Mouse (Mus musculus) embryo, embryonic 11.5 days (tissue): Measurements from ENCODE around the gene Top2b.

Source experiments
- DNase-seq: peaks from one replicate; pipeline ENCODE4 v3.0.0-alpha.2; 2012; ENCODE audit warnings: low read depth, low spot score

Gene Top2b

DNA sequence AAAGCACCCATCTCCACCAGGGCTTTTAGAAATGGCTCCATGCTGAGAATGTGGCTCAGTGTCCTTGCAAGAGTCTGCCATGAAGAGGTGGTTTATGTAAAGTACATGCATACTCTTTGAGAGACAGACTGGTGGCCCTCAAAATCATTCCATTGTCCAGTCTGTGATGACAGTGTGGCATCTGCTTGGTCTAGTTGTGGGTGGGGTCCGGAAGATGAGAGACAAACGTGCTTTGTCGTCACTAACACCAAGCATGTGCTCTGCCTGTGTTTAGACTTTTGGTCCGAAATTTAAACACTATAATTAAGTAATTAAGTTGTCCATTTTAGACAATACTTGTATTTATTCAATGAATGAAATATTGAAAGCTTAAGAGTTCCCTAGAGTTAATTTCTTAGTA is 49.2 kb downstream of the Top2b start:
- DNase-seq = no peak

DNA sequence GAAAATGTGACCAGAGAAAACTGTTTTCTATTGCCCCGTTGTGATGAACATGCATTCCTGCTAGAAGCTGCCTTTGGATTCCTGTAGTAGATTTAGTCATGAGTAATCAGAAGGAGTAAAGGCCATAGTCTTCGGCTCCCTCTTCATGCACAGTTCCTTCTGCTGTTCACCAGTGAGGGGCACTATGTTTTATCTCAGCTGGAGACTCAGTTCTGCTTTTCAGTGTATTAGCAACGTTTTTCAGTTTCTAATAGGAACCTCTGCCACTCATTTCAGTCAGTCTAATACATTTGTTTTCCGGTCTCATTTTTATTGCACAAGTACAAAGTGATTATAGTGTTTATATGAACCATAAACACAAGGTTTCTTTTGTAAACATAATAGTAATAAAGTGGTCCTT is 62.6 kb downstream of the Top2b start:
- DNase-seq = no peak

DNA sequence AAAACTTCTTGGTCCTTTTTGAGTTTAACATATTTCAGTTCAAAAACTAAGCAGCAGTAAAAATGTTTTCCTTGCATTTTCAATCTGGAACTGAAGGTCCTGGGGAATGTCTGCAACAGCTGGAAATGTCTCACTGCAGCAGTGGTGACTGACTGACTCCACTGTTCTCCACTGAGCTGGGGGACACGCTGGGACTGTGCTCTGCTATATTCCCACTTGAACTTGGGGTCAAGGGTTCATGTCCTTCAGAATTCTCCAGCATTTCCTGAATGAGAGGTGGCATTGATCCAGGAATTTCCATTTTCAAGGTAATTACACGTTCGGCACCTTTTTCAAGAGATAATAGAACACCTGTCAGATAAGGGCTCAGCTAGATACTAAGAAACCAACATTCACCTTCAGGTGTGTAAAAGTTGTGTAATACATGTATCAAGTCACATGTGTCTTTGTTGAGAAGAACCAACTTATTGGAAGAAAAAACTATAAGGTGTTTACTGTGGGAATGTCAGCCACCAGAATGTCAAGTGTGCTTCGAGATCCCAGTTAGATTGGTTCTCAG is 67.0 kb downstream of the Top2b start:
- DNase-seq = no peak

DNA sequence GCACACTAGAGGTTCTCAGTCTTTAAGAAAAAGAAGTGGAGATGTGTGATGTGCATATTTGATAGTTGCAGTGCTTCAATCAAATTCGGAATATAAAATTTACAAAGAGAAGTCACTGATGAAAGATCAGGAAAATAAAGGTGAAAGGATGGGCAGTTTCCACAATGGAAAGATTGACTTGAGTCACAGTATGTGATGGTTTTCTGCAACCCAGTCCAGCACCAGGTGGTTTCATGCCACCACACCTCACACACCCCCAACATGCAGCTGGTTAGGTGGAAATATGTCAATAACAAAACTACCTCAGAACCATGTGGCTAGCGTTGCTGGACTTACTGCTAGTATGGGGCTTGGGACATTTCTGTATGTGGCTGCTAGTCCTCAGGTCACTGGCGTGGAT is 67.6 kb downstream of the Top2b start:
- DNase-seq = no peak

DNA sequence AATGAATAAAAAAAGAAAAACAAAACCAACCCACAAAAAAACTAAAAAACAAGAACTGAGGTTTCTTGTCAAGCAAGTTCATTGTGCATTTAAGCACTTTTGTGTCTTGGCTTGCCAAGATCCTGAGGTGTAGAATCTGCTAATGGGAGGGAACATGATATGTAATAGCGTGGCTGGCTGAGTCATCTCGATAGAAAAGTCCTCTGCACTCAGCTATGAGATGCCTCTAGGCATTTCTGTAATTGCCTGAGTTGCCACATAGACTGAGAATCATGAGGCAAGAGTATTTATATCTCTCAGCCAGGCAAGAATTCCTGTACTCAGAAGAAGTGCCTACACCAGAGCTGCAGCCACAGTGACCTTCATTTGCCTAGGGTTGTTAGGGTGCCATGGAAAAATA is 68.2 kb downstream of the Top2b start:
- no peak for DNase-seq

DNA sequence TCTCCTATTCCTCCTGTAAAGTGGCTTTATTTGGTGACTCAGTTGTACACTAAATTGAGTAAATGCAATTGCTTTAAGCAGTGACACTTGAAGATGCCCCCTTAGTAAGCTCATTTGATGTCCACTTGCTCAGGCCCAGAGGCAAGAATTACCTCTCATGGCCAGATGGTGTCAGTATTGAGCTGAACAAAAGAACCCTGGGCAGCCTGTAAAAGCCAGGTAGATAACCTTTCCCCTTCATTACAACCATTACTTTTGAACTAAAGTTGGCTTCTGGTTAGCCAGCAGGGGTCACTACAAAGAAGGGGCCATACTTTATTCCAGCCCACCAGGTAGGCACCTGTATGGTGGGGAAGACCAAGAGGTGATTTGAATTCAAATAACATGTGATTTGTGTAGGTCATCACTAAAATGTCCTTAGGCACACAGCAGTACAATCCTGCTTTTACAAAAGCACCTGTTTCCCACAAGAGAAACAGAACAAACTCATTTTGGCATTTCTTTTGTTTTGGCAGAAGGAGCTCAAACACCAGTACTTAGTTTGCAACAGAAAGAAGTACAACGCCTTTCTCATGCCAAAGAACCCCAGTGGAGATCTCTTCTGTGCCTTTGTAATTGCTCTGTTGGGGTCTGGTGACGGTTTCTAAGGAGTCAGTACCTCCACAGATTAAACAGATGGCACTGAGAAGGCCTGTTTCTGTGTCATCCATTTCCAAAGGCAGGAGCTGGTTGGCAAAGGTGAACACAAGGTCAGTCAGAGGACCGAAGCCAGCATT is 69.6 kb downstream of the Top2b start:
- DNase-seq = peak; percentile 42

DNA sequence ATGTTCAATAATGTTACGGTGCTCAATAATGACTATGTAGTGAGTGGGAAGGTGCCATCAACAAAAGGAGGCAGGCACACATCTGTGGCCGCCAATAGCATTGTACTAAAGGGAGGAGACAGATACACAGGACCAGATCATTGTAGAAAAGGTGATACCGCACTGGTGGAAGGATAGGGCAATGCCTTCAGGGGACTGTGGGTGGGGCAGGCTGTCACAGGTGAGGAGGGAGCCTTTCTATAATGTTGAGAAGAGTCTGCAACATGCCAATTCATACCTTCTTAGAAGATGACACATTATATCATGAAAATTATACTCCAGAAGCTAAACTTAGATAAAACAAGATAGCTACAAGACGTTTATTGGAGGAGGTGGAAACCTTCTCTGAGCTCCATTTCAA is 72.4 kb downstream of the Top2b start:
- DNase-seq = no peak

DNA sequence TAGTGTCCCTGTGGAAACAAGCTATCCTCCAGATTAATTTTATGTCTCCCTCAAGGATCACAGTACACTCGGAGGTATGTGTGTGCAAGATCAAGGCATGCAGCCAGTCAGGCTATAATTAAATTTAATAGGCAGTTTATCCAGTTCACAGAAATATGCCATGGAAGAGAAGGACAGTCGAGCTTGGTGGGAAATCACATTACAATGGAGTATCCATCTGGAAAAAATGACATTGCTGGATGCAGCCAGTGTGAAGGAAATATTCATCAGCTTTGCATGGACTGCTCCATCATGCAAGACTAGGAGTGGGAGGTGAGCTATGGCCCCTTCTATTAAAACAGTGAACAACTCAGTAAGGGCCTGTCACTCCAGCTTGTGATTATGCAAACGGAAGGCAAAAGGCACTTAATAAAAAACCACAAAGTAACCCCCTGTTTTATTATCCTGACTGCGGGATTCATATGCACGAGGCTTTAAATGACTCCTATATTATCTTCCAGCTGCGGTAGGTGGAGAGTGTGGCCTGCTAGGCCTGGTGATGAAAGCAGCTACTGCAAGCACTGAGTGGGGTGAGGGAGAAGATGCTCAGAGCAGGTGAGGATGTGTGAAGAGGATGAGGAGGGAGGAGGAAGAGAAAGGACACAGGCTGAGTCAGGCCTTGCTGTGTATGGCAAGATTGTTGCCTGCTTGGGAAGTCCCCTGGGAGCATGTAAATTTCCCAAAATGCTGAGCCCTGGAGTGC is 74.6 kb downstream of the Top2b start:
- no peak for DNase-seq

DNA sequence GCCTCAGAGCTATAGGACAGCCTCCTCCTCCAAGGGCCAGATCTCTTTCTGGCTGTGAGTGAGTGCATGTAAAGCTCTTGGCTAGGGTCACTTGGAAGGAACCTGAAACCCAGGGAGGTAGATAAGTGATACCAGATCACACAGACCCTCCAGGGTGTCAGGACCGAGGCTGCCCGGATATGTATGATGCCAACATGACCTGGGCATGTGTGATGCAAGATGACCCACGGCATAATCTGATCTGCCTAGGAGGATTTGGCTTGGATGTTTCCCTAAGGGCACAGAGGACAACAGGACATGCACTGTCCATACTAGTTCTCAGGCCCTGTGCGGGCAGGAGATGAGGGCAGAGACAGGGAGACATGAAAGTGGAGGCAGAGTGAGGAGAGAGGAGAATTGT is 79.9 kb downstream of the Top2b start:
- no peak for DNase-seq

DNA sequence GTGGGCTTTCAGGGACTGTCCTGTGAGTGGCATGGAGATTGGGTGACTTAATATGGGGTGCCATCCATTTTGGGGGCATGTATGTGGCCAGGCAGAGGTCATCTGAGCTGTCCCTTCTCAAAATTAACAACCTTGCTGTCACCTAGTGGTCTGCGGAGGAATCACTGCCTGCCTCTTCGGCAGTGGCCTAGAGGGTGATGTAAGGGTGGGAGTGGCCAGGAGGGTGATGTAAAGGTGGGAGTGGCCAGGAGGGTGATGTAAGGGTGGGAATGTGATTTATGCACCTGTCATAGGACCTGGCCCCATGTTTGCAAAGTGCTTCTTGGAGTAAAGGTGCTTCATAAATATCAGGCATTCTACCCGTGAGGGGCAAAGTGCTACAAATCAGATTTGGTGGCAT is 82.6 kb downstream of the Top2b start:
- peak; percentile 24 for DNase-seq

DNA sequence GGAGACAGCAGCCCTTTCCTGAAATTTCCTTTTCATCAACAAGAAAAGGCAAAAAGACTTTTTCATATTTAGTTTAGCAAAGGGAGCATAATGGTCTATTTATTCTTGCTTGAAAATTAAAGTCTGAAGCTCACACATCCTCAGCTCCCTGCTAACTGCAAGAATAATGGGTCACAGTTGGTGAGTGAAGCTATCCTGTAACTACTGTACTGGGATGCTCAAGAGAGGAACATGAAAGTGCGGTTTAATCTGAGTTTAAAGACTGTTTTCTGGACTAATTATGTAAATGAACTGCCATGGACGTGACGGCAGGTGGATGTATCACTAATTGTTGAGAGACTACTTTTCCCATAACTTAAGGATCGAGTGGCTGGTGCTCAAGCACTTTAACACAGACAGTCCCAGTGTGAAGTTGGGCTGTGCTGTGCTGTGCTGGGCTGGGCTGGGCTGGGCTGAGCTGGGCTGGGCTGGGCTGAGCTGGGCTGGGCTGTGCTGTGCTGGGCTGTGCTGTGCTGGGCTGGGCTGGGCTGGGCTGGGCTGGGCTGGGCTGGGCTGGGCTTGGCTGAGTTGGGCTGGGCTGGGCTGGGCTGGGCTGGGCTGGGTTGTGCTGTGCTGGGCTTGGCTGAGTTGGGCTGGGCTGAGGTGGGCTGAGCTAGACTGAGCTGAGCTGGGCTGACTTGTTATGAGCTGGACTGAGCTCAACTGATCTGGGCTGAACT is 83.4 kb downstream of the Top2b start:
- no peak for DNase-seq

DNA sequence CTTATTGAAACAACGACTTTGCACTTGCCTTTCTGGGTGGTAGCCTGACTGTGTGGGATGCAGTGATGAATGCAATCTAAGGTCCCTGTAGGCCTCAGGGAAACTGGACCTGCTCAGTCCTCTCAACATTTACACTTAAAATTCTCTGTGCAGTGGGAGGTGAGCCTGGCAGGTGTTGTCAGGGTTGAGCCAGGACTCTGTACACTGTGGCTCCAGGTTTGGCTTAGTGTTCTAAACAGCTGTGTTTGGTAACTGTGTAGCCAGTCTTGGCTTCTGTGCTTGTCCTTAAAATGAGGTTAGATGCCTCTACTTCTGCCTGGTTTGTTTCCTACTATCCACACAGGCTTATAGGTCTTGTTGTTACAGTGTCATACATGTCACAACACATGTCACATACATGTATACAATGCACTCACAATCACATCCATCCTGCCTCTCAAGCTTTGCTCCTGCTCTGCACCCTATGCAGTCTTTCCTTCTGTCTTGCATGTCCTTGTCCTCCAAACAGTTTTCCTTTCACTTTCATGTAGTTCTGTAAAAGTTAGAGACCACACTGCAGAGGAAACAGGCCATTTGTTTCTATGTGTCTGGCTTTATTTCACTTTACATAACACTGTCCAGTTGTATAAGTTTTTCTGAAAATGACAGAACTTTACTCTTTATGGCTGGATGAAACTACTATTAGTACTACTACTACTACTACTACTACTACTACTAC is 113.8 kb downstream of the Top2b start:
- DNase-seq = no peak

DNA sequence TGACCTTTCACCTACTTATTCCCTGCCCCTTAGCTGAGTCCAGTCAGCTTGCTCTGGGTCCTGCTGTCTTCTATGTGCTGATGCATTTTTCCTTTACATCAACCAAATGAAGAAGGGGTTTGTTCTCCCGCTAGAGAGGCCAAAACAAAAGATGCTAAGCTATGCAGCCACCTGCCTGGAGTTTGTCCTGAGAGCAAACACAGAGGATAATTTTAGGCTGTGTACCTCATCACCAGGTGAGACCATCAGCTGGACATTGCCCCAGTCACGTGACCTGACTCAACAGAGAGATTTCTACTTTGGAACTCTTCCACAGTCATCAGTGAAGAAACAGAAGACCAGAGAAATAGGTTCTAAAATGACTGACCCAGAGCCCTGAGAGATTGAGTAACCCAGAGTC is 114.5 kb downstream of the Top2b start:
- DNase-seq = no peak

DNA sequence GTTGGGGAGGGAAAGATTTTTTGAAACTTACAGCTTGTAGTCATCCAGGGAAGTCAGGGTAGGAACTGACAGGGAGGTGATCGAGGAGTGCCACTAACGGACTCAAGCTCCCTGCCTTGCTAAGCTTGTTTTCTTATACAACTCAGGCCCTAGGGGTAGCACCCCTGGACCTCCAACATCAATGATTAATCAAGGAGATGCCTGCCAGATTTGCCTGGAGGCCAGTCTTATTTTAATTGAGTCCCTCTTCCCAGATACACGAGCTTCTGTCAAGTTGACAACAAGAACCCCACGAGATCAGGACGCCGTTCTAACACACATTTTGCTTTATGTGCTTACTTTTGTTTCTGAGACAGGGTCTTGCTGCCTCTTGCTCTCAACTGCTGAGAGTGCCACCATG is 115.6 kb downstream of the Top2b start:
- DNase-seq = no peak

DNA sequence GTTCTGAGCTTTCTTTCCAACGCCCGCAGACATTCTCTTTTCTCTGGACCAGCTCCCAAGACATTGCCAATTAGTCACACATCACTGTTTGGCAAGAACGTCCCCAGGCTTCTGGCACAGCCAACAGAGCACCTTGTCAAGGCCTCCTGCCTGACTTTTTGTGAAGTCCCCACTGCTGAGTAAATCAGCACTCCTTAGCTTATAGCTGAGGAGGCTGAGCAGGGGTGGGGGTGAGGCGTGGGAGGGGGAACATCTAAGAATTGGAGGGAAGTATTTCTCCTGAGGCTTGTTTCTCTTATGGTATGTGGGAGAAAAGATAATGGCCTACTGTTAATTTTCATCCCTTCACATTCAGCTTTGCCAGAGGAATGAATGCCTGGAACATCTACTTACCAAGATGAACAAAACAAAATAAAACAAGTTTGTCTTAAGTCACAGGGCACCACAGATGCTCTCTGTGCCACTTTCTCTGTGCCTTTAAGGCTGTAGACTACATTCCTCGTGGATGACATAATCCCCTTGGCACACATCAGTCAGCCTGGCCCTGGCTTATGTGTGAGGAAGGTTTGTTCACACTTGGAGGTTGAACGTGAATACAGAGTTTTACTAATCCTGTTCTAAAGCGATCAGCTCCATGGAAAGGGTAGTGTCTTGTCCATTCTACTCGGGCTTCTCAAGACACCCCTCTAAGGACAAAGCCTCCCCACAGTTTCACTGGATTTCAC is 118.8 kb downstream of the Top2b start:
- no peak for DNase-seq
